In the genomic region with DNA sequence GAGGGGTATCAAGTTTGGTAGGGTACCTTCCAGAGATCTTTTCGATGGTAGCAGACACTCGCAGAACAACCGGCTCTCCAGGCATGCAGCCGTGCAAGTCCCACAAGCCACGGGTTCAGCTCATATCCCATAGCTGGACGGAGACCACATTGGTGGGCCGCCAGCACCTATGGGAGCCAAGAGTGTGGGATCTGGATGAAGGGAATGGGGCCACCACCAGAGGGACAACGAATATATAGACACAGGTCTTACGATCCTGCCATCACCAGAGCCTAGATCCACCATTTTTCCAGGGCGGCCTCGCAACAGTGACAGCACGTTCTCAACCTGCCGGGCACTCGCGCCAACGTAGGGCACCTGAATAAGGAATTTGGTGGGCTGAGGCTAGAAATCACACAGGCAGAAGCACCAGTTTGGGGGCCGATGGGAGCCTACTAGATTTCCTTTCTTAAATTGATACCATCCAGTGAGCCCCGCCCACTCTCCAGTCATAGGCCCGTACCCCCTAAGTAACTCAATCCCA, we compare ENCODE assay signal across 8 mouse cellular contexts. TPM values are rescaled to one million over a fixed set of nuclear protein-coding genes. Genes with fewer than 3 reads are reported as not detected.
DNase-seq lines count a peak whose midpoint lies in the region; ATAC-seq and TF ChIP-seq lines count a peak whose summit lies in the region.

No protein-coding gene starts in this region.

- peak; percentile 23; the same call in 1 of the 2 replicates for TF ChIP-seq CTCF in kidney, postnatal 0 days (IDR thresholded peaks at IDR 0.05; ENCODE audit: low read depth)
- no peak for TF ChIP-seq CTCF in brain, embryonic 14.5 days (IDR thresholded peaks at IDR 0.05; ENCODE audit: borderline replicate concordance, extremely low read depth, insufficient read depth, insufficient read length)
- peak; percentile 33 for TF ChIP-seq CTCF in midbrain, postnatal 0 days (IDR thresholded peaks at IDR 0.05)

- DNase-seq in kidney, postnatal 0 days (ENCODE audit: low spot score), result peak; percentile 9
- DNase-seq in kidney, postnatal 25 days, result no peak
- DNase-seq in brain, embryonic 14.5 days (ENCODE audit: low read depth), result peak; percentile 69
- DNase-seq in hindbrain, embryonic 14.5 days (ENCODE audit: low spot score), result no peak
- DNase-seq in midbrain, postnatal 0 days (ENCODE audit: low spot score), result peak; percentile 48
- DNase-seq in right cerebral cortex, postnatal 4 days, result no peak
- no peak for DNase-seq in left cerebral cortex, postnatal 36 days (ENCODE audit: low spot score in 2 of 2)

- H3K4me1 ChIP-seq in kidney, postnatal 0 days (replicated peaks; ENCODE audit: insufficient read depth, low read length), result peaks cover 37% of the 10 kb centered on the region
- H3K4me1 ChIP-seq in hindbrain, embryonic 14.5 days (replicated peaks; ENCODE audit: control insufficient read depth, insufficient read depth, low read length), result peaks cover 21% of the 10 kb centered on the region
- peaks cover 16% of the 10 kb centered on the region; the same call in 1 of the 2 replicates for H3K4me1 ChIP-seq in midbrain, postnatal 0 days (ENCODE audit: insufficient read depth, low read length)

- H3K9me3 ChIP-seq in kidney, postnatal 0 days (replicated peaks; ENCODE audit: low read length), result no peaks in the 10 kb centered on the region
- H3K9me3 ChIP-seq in hindbrain, embryonic 14.5 days (ENCODE audit: control insufficient read depth, low read length), result no peaks in the 10 kb centered on the region
- no peaks in the 10 kb centered on the region for H3K9me3 ChIP-seq in midbrain, postnatal 0 days (ENCODE audit: low read length)

- intact Hi-C loops in left cerebral cortex, postnatal 36 days (cut with DNase I), result loop anchor here (5.0 kb wide), 1 partner anchor 314 kb away; no protein-coding TSS in a partner anchor

- WGBS in kidney, postnatal 0 days, result 20% methylated on average over 19 of the region's 19 CpGs
- 29% methylated on average over 19 of the region's 19 CpGs for WGBS in hindbrain, embryonic 14.5 days
- 26% methylated on average over 19 of the region's 19 CpGs for WGBS in midbrain, postnatal 0 days

- H3K4me3 ChIP-seq in kidney, postnatal 0 days (replicated peaks; ENCODE audit: low read depth, low read length), result peak overlapping the region; percentile 53
- H3K4me3 ChIP-seq in hindbrain, embryonic 14.5 days (replicated peaks; ENCODE audit: low read length), result peak overlapping the region; percentile 60
- peak overlapping the region; percentile 84 for H3K4me3 ChIP-seq in midbrain, postnatal 0 days (ENCODE audit: low read depth, low read length)

- no peak for ATAC-seq in kidney, postnatal 0 days (replicated peaks; ENCODE audit: low FRiP score, low read depth)
- ATAC-seq in hindbrain, embryonic 14.5 days (ENCODE audit: low FRiP score), result no peak
- 0 out of 2 replicates have a peak, but pooled peaks have one; percentile 2 for ATAC-seq in midbrain, postnatal 0 days (ENCODE audit: low FRiP score)
- ATAC-seq in activated CD4-positive, CD25-positive, alpha-beta regulatory T cell, adult 4 months, result no peak

- H3K27me3 ChIP-seq in kidney, postnatal 0 days (ENCODE audit: insufficient read depth, low read length), result no peaks in the 10 kb centered on the region
- H3K27me3 ChIP-seq in hindbrain, embryonic 14.5 days (ENCODE audit: control insufficient read depth, insufficient read depth, low read length), result no peaks in the 10 kb centered on the region
- H3K27me3 ChIP-seq in midbrain, postnatal 0 days (ENCODE audit: insufficient read depth, low read length), result 0 out of 2 replicates have a peak, but pooled peaks cover 1% of the 10 kb centered on the region

- peak overlapping the region; percentile 93 for H3K27ac ChIP-seq in kidney, postnatal 0 days
- peak overlapping the region; percentile 95 for H3K27ac ChIP-seq in hindbrain, embryonic 14.5 days
- H3K27ac ChIP-seq in midbrain, postnatal 0 days (ENCODE audit: low read depth, low read length), result peak overlapping the region; percentile 90

- peak overlapping the region; percentile 73 for H3K9ac ChIP-seq in kidney, postnatal 0 days (ENCODE audit: low read depth, low read length)
- H3K9ac ChIP-seq in hindbrain, embryonic 14.5 days, result peak overlapping the region; percentile 80
- H3K9ac ChIP-seq in midbrain, postnatal 0 days (replicated peaks; ENCODE audit: low read length, poor library complexity, severe bottlenecking), result peak overlapping the region; percentile 79

- peak overlapping the region; percentile 86 for H3K4me2 ChIP-seq in kidney, postnatal 0 days (ENCODE audit: low read length)
- H3K4me2 ChIP-seq in hindbrain, embryonic 14.5 days (replicated peaks), result peak overlapping the region; percentile 85
- peak overlapping the region; percentile 87 for H3K4me2 ChIP-seq in midbrain, postnatal 0 days (ENCODE audit: low read depth, low read length, poor library complexity, severe bottlenecking)

- no peak for TF ChIP-seq POLR2A in brain, embryonic 14.5 days (IDR thresholded peaks at IDR 0.05; ENCODE audit: borderline replicate concordance, extremely low read depth, insufficient read depth, insufficient read length, poor library complexity, severe bottlenecking)

- no peaks in the 10 kb centered on the region for H3K36me3 ChIP-seq in kidney, postnatal 0 days (ENCODE audit: insufficient read depth, low read length)
- peaks cover 21% of the 10 kb centered on the region for H3K36me3 ChIP-seq in hindbrain, embryonic 14.5 days (replicated peaks; ENCODE audit: control insufficient read depth, insufficient read depth)
- H3K36me3 ChIP-seq in midbrain, postnatal 0 days (ENCODE audit: insufficient read depth, low read length), result peaks cover 15% of the 10 kb centered on the region; the same call in 1 of the 2 replicates

RNA-seq across cellular contexts. Expression of a gene that starts 1.3 kb away (rescaled TPM):
- polyA plus RNA-seq in kidney, postnatal 0 days (2015; fragmentation: Nextera tagmentation; extraction: Ambion mirVana), result 112 and 117 TPM in 2 replicates
- polyA plus RNA-seq in brain, embryonic 14.5 days (2012; rRNA removed), result 93.9 and 145 TPM in 2 replicates
- 77.6 and 91.6 TPM in 2 replicates for polyA plus RNA-seq in hindbrain, embryonic 14.5 days (2014; fragmentation: Nextera tagmentation; extraction: Ambion mirVana)
- 65.8 and 74.2 TPM in 2 replicates for total RNA-seq in midbrain, postnatal 0 days (2014; rRNA removed)
- 106 and 116 TPM in 2 replicates for polyA plus RNA-seq in midbrain, postnatal 0 days (2015; fragmentation: Nextera tagmentation; extraction: Ambion mirVana)
- 100 to 1,000 TPM; 196 to 238 TPM for polyA plus RNA-seq in activated CD4-positive, CD25-positive, alpha-beta regulatory T cell, adult 4 months (2017; shearing (Covaris generic))
- total RNA-seq in left cerebral cortex, postnatal 36 days (2021), result 10 to 100 TPM; 81.2 to 81.7 TPM

RNA-seq across cellular contexts. Expression of a gene that starts 4.1 kb away (rescaled TPM):
- 0.82 TPM in 1 of 2 replicates, not detected in the other for polyA plus RNA-seq in kidney, postnatal 0 days (2015; fragmentation: Nextera tagmentation; extraction: Ambion mirVana)
- 0.12 and 0.21 TPM in 2 replicates for polyA plus RNA-seq in brain, embryonic 14.5 days (2012; rRNA removed)
- polyA plus RNA-seq in hindbrain, embryonic 14.5 days (2014; fragmentation: Nextera tagmentation; extraction: Ambion mirVana), result not detected in 2 replicates
- total RNA-seq in midbrain, postnatal 0 days (2014; rRNA removed), result not detected in 2 replicates
- polyA plus RNA-seq in midbrain, postnatal 0 days (2015; fragmentation: Nextera tagmentation; extraction: Ambion mirVana), result 0.89 TPM in 1 of 2 replicates, not detected in the other
- not detected for polyA plus RNA-seq in activated CD4-positive, CD25-positive, alpha-beta regulatory T cell, adult 4 months (2017; shearing (Covaris generic))
- total RNA-seq in left cerebral cortex, postnatal 36 days (2021), result under 1 TPM in 1 of 2 experiments, not detected in 1; 0.52 TPM

RNA-seq across cellular contexts. Expression of a gene that starts 5.0 kb away (rescaled TPM):
- 0.13 and 0.17 TPM in 2 replicates for polyA plus RNA-seq in kidney, postnatal 0 days (2015; fragmentation: Nextera tagmentation; extraction: Ambion mirVana)
- 0.08 and 0.11 TPM in 2 replicates for polyA plus RNA-seq in brain, embryonic 14.5 days (2012; rRNA removed)
- 0.41 TPM in 1 of 2 replicates, not detected in the other for polyA plus RNA-seq in hindbrain, embryonic 14.5 days (2014; fragmentation: Nextera tagmentation; extraction: Ambion mirVana)
- 0.44 TPM in 1 of 2 replicates, not detected in the other for total RNA-seq in midbrain, postnatal 0 days (2014; rRNA removed)
- polyA plus RNA-seq in midbrain, postnatal 0 days (2015; fragmentation: Nextera tagmentation; extraction: Ambion mirVana), result 0.39 and 0.65 TPM in 2 replicates
- polyA plus RNA-seq in activated CD4-positive, CD25-positive, alpha-beta regulatory T cell, adult 4 months (2017; shearing (Covaris generic)), result under 1 TPM in 1 of 2 experiments, not detected in 1; 0.62 TPM
- total RNA-seq in left cerebral cortex, postnatal 36 days (2021), result not detected

RNA-seq across cellular contexts. Expression of a gene that starts 5.6 kb away (rescaled TPM):
- 45.4 and 50.9 TPM in 2 replicates for polyA plus RNA-seq in kidney, postnatal 0 days (2015; fragmentation: Nextera tagmentation; extraction: Ambion mirVana)
- polyA plus RNA-seq in brain, embryonic 14.5 days (2012; rRNA removed), result 107 and 109 TPM in 2 replicates
- polyA plus RNA-seq in hindbrain, embryonic 14.5 days (2014; fragmentation: Nextera tagmentation; extraction: Ambion mirVana), result 11.8 and 15.1 TPM in 2 replicates
- 155 and 236 TPM in 2 replicates for total RNA-seq in midbrain, postnatal 0 days (2014; rRNA removed)
- polyA plus RNA-seq in midbrain, postnatal 0 days (2015; fragmentation: Nextera tagmentation; extraction: Ambion mirVana), result 50.0 and 54.3 TPM in 2 replicates
- 1 to 10 TPM; 2.2 to 4.6 TPM for polyA plus RNA-seq in activated CD4-positive, CD25-positive, alpha-beta regulatory T cell, adult 4 months (2017; shearing (Covaris generic))
- 10 to 100 TPM; 80.7 to 96.2 TPM for total RNA-seq in left cerebral cortex, postnatal 36 days (2021)

RNA-seq across cellular contexts. Expression of a gene that starts 5.9 kb away (rescaled TPM):
- polyA plus RNA-seq in kidney, postnatal 0 days (2015; fragmentation: Nextera tagmentation; extraction: Ambion mirVana), result 79.9 and 80.0 TPM in 2 replicates
- 167 and 268 TPM in 2 replicates for polyA plus RNA-seq in brain, embryonic 14.5 days (2012; rRNA removed)
- polyA plus RNA-seq in hindbrain, embryonic 14.5 days (2014; fragmentation: Nextera tagmentation; extraction: Ambion mirVana), result 116 and 138 TPM in 2 replicates
- total RNA-seq in midbrain, postnatal 0 days (2014; rRNA removed), result 149 and 156 TPM in 2 replicates
- 206 and 228 TPM in 2 replicates for polyA plus RNA-seq in midbrain, postnatal 0 days (2015; fragmentation: Nextera tagmentation; extraction: Ambion mirVana)
- 10 to 100 TPM; 27.2 to 30.3 TPM for polyA plus RNA-seq in activated CD4-positive, CD25-positive, alpha-beta regulatory T cell, adult 4 months (2017; shearing (Covaris generic))
- total RNA-seq in left cerebral cortex, postnatal 36 days (2021), result 100 to 1,000 TPM; 114 to 117 TPM

Comparison
In these comparisons a context has a peak if more than half of its experiments do, and no peak if none do; other contexts are left out.
1. DNase-seq: peak in kidney, postnatal 0 days (single experiment), brain, embryonic 14.5 days (single experiment) and midbrain, postnatal 0 days (single experiment); none in kidney, postnatal 25 days (0 of 2), hindbrain, embryonic 14.5 days (single experiment), right cerebral cortex, postnatal 4 days (single experiment) and left cerebral cortex, postnatal 36 days (0 of 2).
2. Peak in every context shown above with its lines, with median percentiles within 50 percentile points of each other: H3K27ac ChIP-seq, H3K4me2 ChIP-seq, H3K4me3 ChIP-seq and H3K9ac ChIP-seq.